Mouse (Mus musculus) intestine, embryonic 14.5 days (tissue): ENCODE measurements around the gene Qrich1. TPM values are rescaled to one million over a fixed set of nuclear protein-coding genes. Genes with fewer than 3 reads are reported as not detected.
A peak's percentile ranks its signal among the peaks of the same experiment; 100 is the strongest.

Source experiments
- ATAC-seq: fragments of 200-750 bp; cut with Nextera tagmentation; replicated peaks from 2 replicates; pipeline ENCODE4 v1.8.0; 2017; ENCODE audit warnings: low read depth, moderate number of reproducible peaks, moderate TSS enrichment, moderate library complexity; ENCODE audit not compliant: low FRiP score, low TSS enrichment
- DNase-seq: peaks from one replicate; pipeline ENCODE4 v3.0.0-alpha.2; 2018; ENCODE audit warnings: low spot score
- H3K27ac ChIP-seq: fragments of 300-500 bp; sonication (generic); 2 replicates; pipeline ENCODE4 v1.5.1; 2014; ENCODE audit warnings: low read depth, mild to moderate bottlenecking, control low read depth
- H3K27me3 ChIP-seq: fragments of 300-500 bp; sonication (generic); replicated peaks from 2 replicates; pipeline ENCODE4 v1.6.1; 2014; ENCODE audit warnings: low read length, control low read depth; ENCODE audit not compliant: control insufficient read depth, insufficient read depth
- H3K36me3 ChIP-seq: fragments of 300-500 bp; sonication (generic); 2 replicates; pipeline ENCODE4 v1.6.1; 2014; ENCODE audit warnings: low read length, control low read depth; ENCODE audit not compliant: control insufficient read depth, insufficient read depth
- H3K4me1 ChIP-seq: fragments of 300-500 bp; sonication (generic); replicated peaks from 2 replicates; pipeline ENCODE4 v1.6.1; 2014; ENCODE audit warnings: low read length, control low read depth, mixed read lengths; ENCODE audit not compliant: control insufficient read depth, insufficient read depth
- H3K4me2 ChIP-seq: fragments of 300-500 bp; sonication (generic); 2 replicates; pipeline ENCODE4 v1.6.1; 2014; ENCODE audit warnings: low read length
- H3K4me3 ChIP-seq: fragments of 300-500 bp; sonication (generic); 2 replicates; pipeline ENCODE4 v1.5.1; 2014; ENCODE audit warnings: low read depth, low read length, control low read depth, mixed read lengths
- H3K9ac ChIP-seq: fragments of 300-500 bp; sonication (generic); 2 replicates; pipeline ENCODE4 v1.6.1; 2014; ENCODE audit warnings: mild to moderate bottlenecking, low read length
- H3K9me3 ChIP-seq: fragments of 300-500 bp; sonication (generic); 2 replicates; pipeline ENCODE4 v1.6.1; 2016; ENCODE audit warnings: low read length, control low read depth; ENCODE audit not compliant: control insufficient read depth
- WGBS: fragments of 180-500 bp; shearing (Covaris S2); extraction: QIAGEN DNeasy Blood & Tissue Kit; methylation state at CpG from one replicate; pipeline ENCODE4 v1.1.7; 2014; 5-methylcytosine and 5-hydroxymethylcytosine counted together
- polyA plus RNA-seq: library from polyadenylated mRNA; unstranded; fragments of >200 nt; fragmentation: Nextera tagmentation; extraction: Ambion mirVana; gene quantifications from 2 replicates; pipeline ENCODE4 v1.2.1, GENCODE M21; 2014

The Qrich1 gene
- polyA plus RNA-seq, 1 experiment from 2014 or later = 122 TPM

DNA sequence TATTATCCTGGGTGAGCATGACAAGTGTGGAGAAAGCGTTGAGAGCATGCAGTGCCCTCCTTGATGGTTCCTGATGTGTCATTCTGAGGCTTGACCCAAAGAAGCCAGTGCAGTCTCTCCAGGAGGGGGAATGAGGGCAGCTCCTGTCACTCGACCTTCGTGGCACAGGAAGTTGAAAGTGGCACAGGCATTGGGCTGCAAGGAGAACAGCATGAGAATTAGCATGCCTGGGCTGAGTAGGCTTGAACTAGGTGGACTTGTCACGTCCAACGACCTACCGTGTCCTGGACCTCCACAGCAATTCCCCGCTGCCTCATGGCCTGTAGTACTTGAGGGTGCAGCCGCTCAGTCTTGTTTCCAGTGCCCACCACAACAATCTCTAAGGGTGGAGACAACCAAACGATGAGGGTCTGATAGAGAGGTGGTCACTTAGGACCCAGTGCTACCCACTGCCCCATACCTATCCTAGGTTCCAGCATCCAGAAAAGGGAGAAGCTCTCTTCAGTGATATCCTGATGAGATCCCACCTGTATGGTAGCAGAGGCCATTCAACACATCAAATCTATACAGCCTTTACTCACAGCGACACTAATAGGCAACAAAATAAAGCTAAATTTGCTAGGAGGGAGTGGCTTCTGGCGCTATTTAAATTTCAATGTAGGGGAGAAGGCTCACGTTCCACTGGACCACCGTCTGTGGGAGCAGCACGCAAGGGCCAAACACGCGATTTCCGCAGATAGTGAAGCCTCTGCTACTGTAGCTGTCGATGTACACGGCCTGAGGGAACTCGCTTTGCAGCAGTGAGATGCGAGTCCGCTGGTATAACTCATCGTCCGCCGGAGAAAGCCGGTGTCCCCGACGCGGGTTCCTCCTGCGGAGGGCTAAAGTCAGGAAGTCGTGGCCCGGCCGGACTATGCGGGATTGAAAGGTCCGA is 49.5 kb downstream of the Qrich1 start:
- Histone ChIP-seq H3K4me2 (peak overlapping the region; percentile 83), H3K4me1 (peaks cover 22% of the 10 kb centered on the region), H3K27ac (peak overlapping the region; percentile 92), H3K36me3 (peaks cover 45% of the 10 kb centered on the region), H3K9me3 (no peaks in the 10 kb centered on the region), H3K27me3 (no peaks in the 10 kb centered on the region), H3K4me3 (peak overlapping the region; percentile 70), H3K9ac (peak overlapping the region; percentile 58)
- no peak for ATAC-seq
- DNase-seq = no peak
- 10% methylated on average over 35 of the region's 35 CpGs for WGBS

DNA sequence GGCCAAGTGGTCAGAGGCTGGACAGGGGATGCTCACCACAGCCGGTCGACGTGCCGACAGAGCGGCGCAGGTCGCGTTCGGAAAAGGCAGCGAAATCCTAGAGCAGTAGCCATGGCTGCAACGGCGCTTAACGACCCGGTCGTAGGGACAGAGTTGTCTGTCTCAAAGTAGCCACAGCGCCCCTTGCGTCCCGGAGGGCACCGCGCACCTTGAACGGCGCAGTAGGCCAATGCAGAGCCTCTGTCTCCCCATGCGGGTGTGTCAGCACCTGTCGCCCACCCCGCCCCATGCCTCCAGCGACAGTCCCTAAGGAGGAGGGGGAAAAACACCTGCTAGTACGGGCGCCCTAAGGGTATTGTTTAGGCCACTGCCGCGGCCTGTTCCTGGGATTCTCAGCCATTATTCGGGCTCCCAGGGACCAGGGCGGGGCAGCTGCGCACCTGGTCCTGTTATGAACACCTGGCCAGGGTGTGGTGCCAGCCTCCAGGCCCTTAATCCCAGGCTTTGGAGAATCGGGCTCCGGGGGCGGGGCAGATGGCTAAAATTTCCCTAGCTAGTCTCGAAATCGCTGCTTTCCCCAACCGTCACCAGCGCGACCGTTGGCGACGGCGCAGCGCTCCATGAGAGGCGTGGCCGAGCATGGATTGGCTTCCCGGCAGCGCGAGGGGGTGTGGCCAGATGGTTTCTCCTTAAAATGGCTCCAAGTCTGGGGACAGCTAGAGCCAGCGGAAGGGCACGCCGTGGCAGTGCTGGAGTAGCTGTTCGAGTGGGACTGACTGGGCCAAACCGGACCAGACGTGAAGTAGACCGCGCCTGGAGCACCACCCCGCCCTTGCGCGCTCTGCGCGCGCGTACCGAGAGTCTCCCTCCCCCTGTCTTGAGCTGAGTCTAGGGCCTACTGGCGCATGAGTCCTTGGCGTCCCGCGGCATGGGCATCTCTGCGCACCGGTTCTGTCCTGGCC is 50.5 kb downstream of the Qrich1 start, which contains the start of gene Ndufaf3:
TSS of gene Ndufaf3 (minus strand) at position 620 of the 962 bp plus-strand sequence.
- H3K9me3 ChIP-seq = no peaks in the 10 kb centered on the region
- ATAC-seq = peak; percentile 80
- peak within 1 kb of the TSS; percentile 83 for H3K4me2 ChIP-seq
- peak within 1 kb of the TSS; percentile 58 for H3K9ac ChIP-seq
- H3K27me3 ChIP-seq = no peaks in the 10 kb centered on the region
- peaks cover 16% of the 10 kb centered on the region for H3K4me1 ChIP-seq
- peaks cover 46% of the 10 kb centered on the region for H3K36me3 ChIP-seq
- H3K27ac ChIP-seq = peak within 1 kb of the TSS; percentile 92
- WGBS = 0% methylated on average over 73 of the region's 73 CpGs
- peak within 1 kb of the TSS; percentile 70 for H3K4me3 ChIP-seq
- DNase-seq = peak; percentile 99

DNA sequence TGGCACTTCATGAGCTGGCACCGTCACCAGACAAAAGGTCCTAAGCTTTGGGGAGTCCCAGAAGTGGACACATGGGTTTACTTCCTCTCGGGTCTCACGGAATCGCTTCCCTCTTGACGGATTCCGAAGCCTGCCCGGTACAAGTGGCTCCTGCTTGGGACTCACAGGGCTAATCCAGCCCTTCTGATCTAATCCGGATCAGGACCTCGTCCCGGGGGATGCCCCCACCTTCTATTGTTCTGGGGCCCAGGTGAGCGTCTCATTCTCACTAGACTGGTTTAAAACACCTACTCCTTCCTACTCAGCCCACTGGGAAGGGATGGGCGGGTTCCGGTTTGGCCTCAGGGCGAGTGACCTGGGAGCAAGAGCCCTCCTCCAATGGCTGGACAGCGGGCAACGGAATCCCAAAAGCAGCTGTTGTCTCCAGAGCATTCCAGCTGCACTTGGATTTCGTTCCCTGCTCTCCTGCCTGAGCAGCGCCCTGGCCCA is 51.4 kb downstream of the Qrich1 start:
- DNase-seq (no peak), ATAC-seq (no peak)
- H3K4me3 ChIP-seq = peak overlapping the region; percentile 70
- peak overlapping the region; percentile 92 for H3K27ac ChIP-seq
- peaks cover 16% of the 10 kb centered on the region for H3K4me1 ChIP-seq
- peak overlapping the region; percentile 58 for H3K9ac ChIP-seq
- H3K36me3 ChIP-seq = peaks cover 49% of the 10 kb centered on the region
- no peaks in the 10 kb centered on the region for H3K9me3 ChIP-seq
- no peaks in the 10 kb centered on the region for H3K27me3 ChIP-seq
- 10% methylated on average over 18 of the region's 18 CpGs for WGBS
- H3K4me2 ChIP-seq = peak overlapping the region; percentile 83

DNA sequence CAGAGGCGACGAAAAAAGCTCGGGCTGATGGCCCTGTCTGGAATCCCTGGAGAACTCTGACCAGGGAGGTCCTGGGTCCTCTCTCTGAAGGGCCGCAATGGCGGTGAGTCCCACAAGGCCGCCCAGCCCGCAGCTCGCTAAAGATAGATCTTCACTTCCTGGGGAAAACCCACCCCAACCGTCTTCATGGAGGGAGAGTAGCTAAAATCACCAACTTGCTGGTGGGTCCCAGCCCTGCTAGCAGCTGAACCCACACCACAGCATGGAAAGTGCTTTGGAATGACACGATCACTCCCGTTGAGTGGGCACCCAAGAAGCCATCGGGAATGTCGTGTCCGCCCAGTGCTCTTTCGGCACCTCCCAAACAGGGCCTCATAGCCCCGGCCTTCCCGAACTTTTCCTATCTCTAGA is 51.9 kb downstream of the Qrich1 start:
- no peak overlapping the region for H3K27ac ChIP-seq
- no peaks in the 10 kb centered on the region for H3K9me3 ChIP-seq
- ATAC-seq = no peak
- WGBS = 74% methylated on average over 17 of the region's 17 CpGs
- no peak for DNase-seq
- H3K36me3 ChIP-seq = peaks cover 50% of the 10 kb centered on the region
- peak overlapping the region; percentile 70 for H3K4me3 ChIP-seq
- H3K4me2 ChIP-seq = peak overlapping the region; percentile 83
- peaks cover 17% of the 10 kb centered on the region for H3K4me1 ChIP-seq
- H3K9ac ChIP-seq = no peak overlapping the region
- no peaks in the 10 kb centered on the region for H3K27me3 ChIP-seq

DNA sequence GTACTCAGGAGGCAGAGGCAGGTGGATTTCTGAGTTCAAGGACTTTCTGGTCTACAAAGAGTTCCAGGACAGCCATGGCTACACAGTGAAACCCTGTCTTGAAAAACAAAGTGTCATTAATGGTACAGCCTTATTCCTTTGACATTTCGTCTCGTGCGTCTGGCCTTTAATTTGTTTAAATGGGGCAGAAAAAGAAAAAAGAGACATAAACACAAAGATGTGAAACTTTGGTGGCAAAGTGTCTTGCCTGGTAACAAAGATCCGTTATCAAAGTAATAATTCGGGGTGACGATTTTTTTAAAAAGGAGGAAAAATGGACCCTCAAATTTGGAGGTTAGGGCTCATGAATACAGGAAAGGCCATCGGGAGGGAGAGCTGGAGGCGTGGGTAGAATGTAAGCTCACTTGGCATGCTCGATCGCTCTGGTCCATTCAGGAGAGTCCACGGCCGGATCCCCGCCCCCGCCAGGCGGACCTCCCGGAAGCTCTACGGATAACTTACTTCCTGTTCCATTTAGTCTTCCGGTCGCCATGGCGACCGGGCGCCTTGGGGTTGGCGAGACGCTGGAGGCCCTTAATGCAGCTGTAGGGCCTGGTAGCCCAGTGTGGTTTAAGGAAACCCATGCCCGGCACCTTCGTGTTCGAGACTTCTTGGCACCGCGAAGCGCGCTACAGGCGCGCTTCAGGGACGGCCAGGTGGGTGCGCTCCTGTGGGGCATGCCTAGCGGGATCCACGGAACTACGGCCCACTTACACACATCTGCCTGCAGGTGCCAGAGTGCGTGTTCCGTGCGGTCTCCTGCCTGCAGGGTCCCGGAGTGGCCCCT is 53.0 kb downstream of the Qrich1 start, which contains the start of gene Dalrd3:
TSS of gene Dalrd3 (plus strand) at position 506 of the 826 bp plus-strand sequence.
- ATAC-seq = peak; percentile 54
- peaks cover 24% of the 10 kb centered on the region for H3K4me1 ChIP-seq
- peak; percentile 92 for DNase-seq
- H3K9me3 ChIP-seq = no peaks in the 10 kb centered on the region
- H3K9ac ChIP-seq = peak within 1 kb of the TSS; percentile 54
- H3K4me2 ChIP-seq = peak within 1 kb of the TSS; percentile 99
- H3K27ac ChIP-seq = peak within 1 kb of the TSS; percentile 64
- no peaks in the 10 kb centered on the region for H3K27me3 ChIP-seq
- 6% methylated on average over 42 of the region's 42 CpGs for WGBS
- peaks cover 48% of the 10 kb centered on the region for H3K36me3 ChIP-seq
- H3K4me3 ChIP-seq = peak within 1 kb of the TSS; percentile 63

DNA sequence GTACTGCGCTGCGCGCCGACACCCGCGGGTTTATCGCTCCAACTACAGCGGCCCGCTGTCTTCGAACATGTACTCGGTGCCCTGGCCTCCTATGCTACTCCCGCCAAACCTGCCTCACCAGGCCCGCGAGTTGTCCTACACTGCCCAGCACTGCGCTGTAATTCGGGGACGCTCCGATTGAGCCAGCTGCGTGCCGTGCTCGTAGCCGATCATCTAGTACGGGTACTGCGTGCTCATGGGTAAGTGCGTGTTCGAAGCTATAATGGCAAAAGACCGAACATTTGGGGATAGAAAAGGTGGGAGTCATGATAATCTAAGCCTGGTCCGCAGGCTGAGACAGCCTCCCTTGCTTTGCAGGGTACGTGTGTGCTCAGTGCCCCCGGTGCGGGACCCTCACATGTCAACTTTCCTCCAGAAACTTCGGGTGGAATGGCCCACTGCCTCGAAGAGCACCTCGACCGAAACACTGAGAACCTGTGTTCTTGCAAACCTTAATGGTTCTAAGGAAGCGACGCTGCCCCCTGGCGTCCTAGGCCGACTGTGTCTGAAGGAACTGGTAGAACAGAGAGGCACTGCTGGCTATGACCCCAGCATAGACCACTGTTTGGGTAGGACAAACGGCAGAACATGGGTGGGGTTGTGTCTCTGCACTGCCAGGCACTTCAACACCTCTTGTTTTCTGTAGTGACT is 53.7 kb downstream of the Qrich1 start:
- Histone ChIP-seq H3K36me3 (peaks cover 47% of the 10 kb centered on the region), H3K9me3 (no peaks in the 10 kb centered on the region), H3K4me3 (peak overlapping the region; percentile 63), H3K4me2 (peak overlapping the region; percentile 99), H3K4me1 (peaks cover 24% of the 10 kb centered on the region), H3K9ac (peak overlapping the region; percentile 54), H3K27me3 (no peaks in the 10 kb centered on the region), H3K27ac (peak overlapping the region; percentile 64)
- DNase-seq = peak; percentile 88
- WGBS = 2% methylated on average over 40 of the region's 40 CpGs
- peak; percentile 5; the same call in 1 of the 2 replicates for ATAC-seq

DNA sequence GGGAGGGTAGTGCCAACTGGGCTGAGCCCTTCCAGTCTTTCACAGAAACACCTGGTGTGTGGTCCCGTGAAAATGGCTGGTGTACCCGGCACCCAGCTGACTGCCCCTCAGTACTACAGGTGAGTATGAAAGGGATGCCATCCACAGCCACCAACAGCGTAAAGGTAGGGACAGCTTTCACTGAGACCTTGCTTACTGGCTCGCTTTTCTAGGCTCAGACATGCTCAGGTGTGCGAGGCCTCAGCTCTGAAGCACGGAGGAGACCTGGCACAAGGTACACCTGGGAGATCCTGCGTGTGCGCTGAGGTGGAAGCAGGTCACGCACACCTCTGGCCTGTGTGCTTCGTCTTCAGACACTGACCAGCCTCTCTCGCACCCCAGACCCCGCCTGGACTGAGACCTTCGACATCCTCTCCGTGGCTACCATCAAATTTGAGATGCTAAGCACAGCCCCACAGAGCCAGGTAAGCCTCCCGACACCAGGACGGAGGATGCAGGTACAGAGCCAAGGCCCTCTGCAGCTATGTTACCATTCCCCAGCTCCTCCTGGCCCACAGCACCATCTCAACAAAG is 54.9 kb downstream of the Qrich1 start:
- H3K4me2 ChIP-seq = no peak overlapping the region
- no peaks in the 10 kb centered on the region for H3K9me3 ChIP-seq
- ATAC-seq (no peak), DNase-seq (no peak)
- no peak overlapping the region for H3K9ac ChIP-seq
- no peak overlapping the region for H3K4me3 ChIP-seq
- no peak overlapping the region for H3K27ac ChIP-seq
- 94% methylated on average over 16 of the region's 16 CpGs for WGBS
- H3K36me3 ChIP-seq = peaks cover 53% of the 10 kb centered on the region
- H3K4me1 ChIP-seq = peaks cover 18% of the 10 kb centered on the region
- no peaks in the 10 kb centered on the region for H3K27me3 ChIP-seq
